Mouse (Mus musculus) forebrain, embryonic 11.5 days (tissue): ENCODE results near the gene Chchd2. TPM values are rescaled to one million over a fixed set of nuclear protein-coding genes. Genes with fewer than 3 reads are reported as not detected.

Source experiments
- ATAC-seq: fragments of 200-750 bp; cut with Nextera tagmentation; replicated peaks from 2 replicates; pipeline ENCODE4 v1.8.0; 2017; ENCODE audit warnings: moderate TSS enrichment; ENCODE audit not compliant: low FRiP score
- DNase-seq: peaks from one replicate; pipeline ENCODE4 v3.0.0-alpha.2; 2017; ENCODE audit warnings: low spot score
- H3K27ac ChIP-seq: fragments of 300-500 bp; sonication (generic); 2 replicates; pipeline ENCODE4 v1.5.1; 2014; ENCODE audit warnings: low read depth, low read length
- H3K27me3 ChIP-seq: fragments of 300-500 bp; sonication (generic); 2 replicates; pipeline ENCODE4 v1.6.1; 2014; ENCODE audit warnings: mild to moderate bottlenecking, low read length, mixed read lengths; ENCODE audit not compliant: control insufficient read depth, insufficient read depth
- H3K36me3 ChIP-seq: fragments of 300-500 bp; sonication (generic); 2 replicates; pipeline ENCODE4 v1.6.1; 2014; ENCODE audit warnings: mild to moderate bottlenecking, low read length, moderate library complexity, mixed read lengths; ENCODE audit not compliant: control insufficient read depth, insufficient read depth
- H3K4me1 ChIP-seq: fragments of 300-500 bp; sonication (generic); replicated peaks from 2 replicates; pipeline ENCODE4 v1.6.1; 2014; ENCODE audit warnings: low read length, mixed read lengths; ENCODE audit not compliant: control insufficient read depth, insufficient read depth
- H3K4me2 ChIP-seq: fragments of 300-500 bp; sonication (generic); 2 replicates; pipeline ENCODE4 v1.6.1; 2014; ENCODE audit warnings: low read depth, mild to moderate bottlenecking, low read length, moderate library complexity, mixed read lengths; ENCODE audit not compliant: severe bottlenecking
- H3K4me3 ChIP-seq: fragments of 300-500 bp; sonication (generic); 2 replicates; pipeline ENCODE4 v1.5.1; 2014; ENCODE audit warnings: low read depth, low read length
- H3K9ac ChIP-seq: fragments of 300-500 bp; sonication (generic); 2 replicates; pipeline ENCODE4 v1.6.1; 2014; ENCODE audit warnings: low read length
- H3K9me3 ChIP-seq: fragments of 300-500 bp; sonication (generic); 2 replicates; pipeline ENCODE4 v1.6.1; 2016; ENCODE audit warnings: low read length, mixed read lengths; ENCODE audit not compliant: control insufficient read depth
- WGBS: fragments of 180-500 bp; shearing (Covaris S2); extraction: QIAGEN DNeasy Blood & Tissue Kit; methylation state at CpG from one replicate; pipeline ENCODE4 v1.1.7; 2014; 5-methylcytosine and 5-hydroxymethylcytosine counted together
- polyA plus RNA-seq: library from polyadenylated mRNA; unstranded; fragments of >200 nt; fragmentation: Nextera tagmentation; extraction: Ambion mirVana; gene quantifications from 2 replicates; pipeline ENCODE4 v1.2.1, GENCODE M21; 2014

The Chchd2 gene
- polyA plus RNA-seq, 1 experiment from 2014 or later = 880 TPM

GRCm38 (mm10) chr5:129871238-129871637, 16.0 kb downstream of the Chchd2 start:
- no peak overlapping the region for H3K4me3 ChIP-seq
- no peaks in the 10 kb centered on the region for H3K9me3 ChIP-seq
- 83% methylated on average over 2 of the region's 2 CpGs for WGBS
- no peak overlapping the region for H3K4me2 ChIP-seq
- no peak overlapping the region for H3K9ac ChIP-seq
- ATAC-seq = no peak
- no peak for DNase-seq
- H3K27ac ChIP-seq = no peak overlapping the region
- no peaks in the 10 kb centered on the region for H3K36me3 ChIP-seq
- H3K27me3 ChIP-seq = no peaks in the 10 kb centered on the region
- H3K4me1 ChIP-seq = no peaks in the 10 kb centered on the region

GRCm38 (mm10) chr5:129869238-129869995, 17.9 kb downstream of the Chchd2 start:
- WGBS = 90% methylated on average over 19 of the region's 19 CpGs
- Histone ChIP-seq H3K9ac (no peak overlapping the region), H3K27me3 (no peaks in the 10 kb centered on the region), H3K4me1 (no peaks in the 10 kb centered on the region), H3K9me3 (no peaks in the 10 kb centered on the region), H3K4me2 (no peak overlapping the region), H3K4me3 (no peak overlapping the region), H3K36me3 (no peaks in the 10 kb centered on the region), H3K27ac (no peak overlapping the region)
- ATAC-seq (no peak), DNase-seq (no peak)

GRCm38 (mm10) chr5:129865841-129866240, 21.4 kb downstream of the Chchd2 start:
- no peak overlapping the region for H3K9ac ChIP-seq
- H3K4me3 ChIP-seq = no peak overlapping the region
- no peak overlapping the region for H3K27ac ChIP-seq
- H3K4me2 ChIP-seq = no peak overlapping the region
- no peaks in the 10 kb centered on the region; the same call in 1 of the 2 replicates for H3K36me3 ChIP-seq
- no peaks in the 10 kb centered on the region; the same call in 1 of the 2 replicates for H3K9me3 ChIP-seq
- DNase-seq (no peak), ATAC-seq (no peak)
- 88% methylated on average over 12 of the region's 12 CpGs for WGBS
- no peaks in the 10 kb centered on the region for H3K27me3 ChIP-seq
- H3K4me1 ChIP-seq = no peaks in the 10 kb centered on the region

- no peak for ATAC-seq
- no peaks in the 10 kb centered on the region for H3K4me1 ChIP-seq
- no peak overlapping the region for H3K27ac ChIP-seq
- DNase-seq = peak; percentile 61
- H3K36me3 ChIP-seq = no peaks in the 10 kb centered on the region; the same call in 1 of the 2 replicates
- no peak overlapping the region for H3K9ac ChIP-seq
- no peak overlapping the region for H3K4me3 ChIP-seq
- H3K27me3 ChIP-seq = no peaks in the 10 kb centered on the region
- 14% methylated on average over 18 of the region's 18 CpGs for WGBS
- no peaks in the 10 kb centered on the region; the same call in 1 of the 2 replicates for H3K9me3 ChIP-seq
- 0 out of 2 replicates have a peak overlapping the region, but pooled peaks have one; percentile 18 for H3K4me2 ChIP-seq
Measured at GRCm38 (mm10) chr5:129864467-129864866, 22.8 kb downstream of the Chchd2 start.

GRCm38 (mm10) chr5:129862325-129862724, 24.9 kb downstream of the Chchd2 start:
- H3K36me3 ChIP-seq = no peaks in the 10 kb centered on the region; the same call in 1 of the 2 replicates
- DNase-seq (no peak), ATAC-seq (no peak)
- WGBS = 97% methylated on average over 6 of the region's 6 CpGs
- H3K9ac ChIP-seq = no peak overlapping the region
- H3K9me3 ChIP-seq = no peaks in the 10 kb centered on the region; the same call in 1 of the 2 replicates
- H3K4me2 ChIP-seq = no peak overlapping the region
- H3K27me3 ChIP-seq = no peaks in the 10 kb centered on the region
- no peak overlapping the region for H3K27ac ChIP-seq
- H3K4me1 ChIP-seq = no peaks in the 10 kb centered on the region
- no peak overlapping the region for H3K4me3 ChIP-seq

GRCm38 (mm10) chr5:129856414-129856813, 30.9 kb downstream of the Chchd2 start:
- Histone ChIP-seq H3K9ac (no peak overlapping the region), H3K27ac (no peak overlapping the region), H3K27me3 (no peaks in the 10 kb centered on the region), H3K4me2 (no peak overlapping the region), H3K4me1 (no peaks in the 10 kb centered on the region), H3K36me3 (no peaks in the 10 kb centered on the region; the same call in 1 of the 2 replicates), H3K9me3 (no peaks in the 10 kb centered on the region), H3K4me3 (no peak overlapping the region)
- ATAC-seq (no peak), DNase-seq (no peak)
- 85% methylated on average over 5 of the region's 5 CpGs for WGBS

- H3K4me3 ChIP-seq = no peak overlapping the region
- ATAC-seq (no peak), DNase-seq (no peak)
- no peaks in the 10 kb centered on the region; the same call in 1 of the 2 replicates for H3K36me3 ChIP-seq
- no peaks in the 10 kb centered on the region for H3K27me3 ChIP-seq
- no peaks in the 10 kb centered on the region for H3K9me3 ChIP-seq
- H3K9ac ChIP-seq = no peak overlapping the region
- H3K4me2 ChIP-seq = no peak overlapping the region
- 47% methylated on average over 5 of the region's 5 CpGs for WGBS
- H3K27ac ChIP-seq = no peak overlapping the region
- H3K4me1 ChIP-seq = no peaks in the 10 kb centered on the region
Measured at GRCm38 (mm10) chr5:129855163-129855562, 32.1 kb downstream of the Chchd2 start.

GRCm38 (mm10) chr5:129847558-129847820, 39.8 kb downstream of the Chchd2 start:
- ATAC-seq (no peak), DNase-seq (no peak)
- Histone ChIP-seq H3K9ac (peak overlapping the region; percentile 77), H3K4me1 (no peaks in the 10 kb centered on the region), H3K27me3 (no peaks in the 10 kb centered on the region), H3K4me3 (peak overlapping the region; percentile 65), H3K27ac (no peak overlapping the region), H3K4me2 (peak overlapping the region; percentile 62), H3K9me3 (no peaks in the 10 kb centered on the region), H3K36me3 (peaks cover 10% of the 10 kb centered on the region; the same call in 1 of the 2 replicates)
- WGBS = 67% methylated on average over 8 of the region's 8 CpGs
